Mouse (Mus musculus) liver, adult 2 months (tissue): Measurements from ENCODE around the gene Miga2.

ENCODE experiments used
- CTCF ChIP-seq: fragments of 200-500 bp; IDR thresholded peaks from 2 replicates; pipeline ENCODE4 v1.5.1; 2011; ENCODE audit warnings: low read depth, low read length, control low read depth
- POLR2A ChIP-seq: fragments of 200-500 bp; IDR thresholded peaks from 2 replicates; pipeline ENCODE4 v1.6.1; 2011; ENCODE audit warnings: low read length, control low read depth; ENCODE audit not compliant: insufficient read depth; ENCODE audit errors: extremely low read depth

DNA sequence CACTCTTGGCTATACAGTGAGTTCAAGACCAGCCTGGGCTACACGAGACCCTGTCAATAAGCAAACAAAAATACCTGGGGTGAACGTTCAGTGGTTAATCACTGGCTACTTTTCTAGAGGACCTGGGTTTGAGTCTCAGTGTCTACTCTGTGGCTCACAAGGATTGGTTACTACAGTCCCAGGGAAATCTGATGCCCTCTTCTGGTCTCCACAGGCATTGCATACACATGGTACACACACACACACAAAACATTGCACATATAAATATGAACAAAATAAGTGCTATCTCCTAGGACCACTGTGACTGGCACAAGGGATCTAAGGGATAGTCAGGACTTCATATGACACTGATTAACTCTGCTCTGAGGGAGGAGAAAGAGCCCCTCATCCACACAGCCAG is 25.0 kb downstream of the Miga2 start:
- TF ChIP-seq CTCF = no peak
- no peak for TF ChIP-seq POLR2A
